Mouse (Mus musculus) bone marrow, adult 2 months (tissue): ENCODE measurements at regions not wholly inside any gene's neighbourhood (a gene's known extent, or its start where the extent isn't known, plus 50 kb on each side); places are given as distances from the start of the nearest gene placed in this dataset.
A peak's percentile ranks its signal among the peaks of the same experiment; 100 is the strongest.

Experiments used
- CTCF ChIP-seq: fragments of 200-500 bp; IDR thresholded peaks from 2 replicates; pipeline ENCODE4 v1.5.1; 2011; ENCODE audit warnings: low read length, control low read depth; ENCODE audit not compliant: control insufficient read depth, insufficient read depth
- POLR2A ChIP-seq: fragments of 200-500 bp; IDR thresholded peaks from 2 replicates; pipeline ENCODE4 v1.6.1; 2011; ENCODE audit warnings: low read depth, mild to moderate bottlenecking, control low read depth, low read length, borderline replicate concordance; ENCODE audit not compliant: control insufficient read depth

GRCm38 (mm10) chr2:10311719-10312118, 58.6 kb upstream of the Sfmbt2 start:
- TF ChIP-seq POLR2A, result no peak
- peak; percentile 23; the same call in 1 of the 2 replicates for TF ChIP-seq CTCF
